Mouse (Mus musculus): ENCODE measurements around the gene Nfkbia. TPM values are rescaled to one million over a fixed set of nuclear protein-coding genes. Genes with fewer than 3 reads are reported as not detected.

Gene Nfkbia
- polyA plus RNA-seq, 1 experiment, result 143 TPM

- peaks cover 18% of the 10 kb centered on the region for H3K4me1 ChIP-seq (ENCODE audit: control insufficient read depth, insufficient read depth, low read length)
- no peak overlapping the region for H3K4me3 ChIP-seq (ENCODE audit: insufficient read depth, low read length)
- TF ChIP-seq CTCF (IDR thresholded peaks at IDR 0.05; ENCODE audit: low read depth, low read length) (no peak), POLR2A (IDR thresholded peaks at IDR 0.05; ENCODE audit: borderline replicate concordance, low read depth, low read length) (no peak)
- no peak overlapping the region for H3K27ac ChIP-seq (ENCODE audit: insufficient read depth, low read depth, low read length)
These were observed 8.9 kb downstream of the Nfkbia start for GRCm38 (mm10) chr12:55483591-55483990.

GRCm38 (mm10) chr12:55482732-55483131, 9.7 kb downstream of the Nfkbia start:
- Histone ChIP-seq H3K4me1 (ENCODE audit: control insufficient read depth, insufficient read depth, low read length) (peaks cover 10% of the 10 kb centered on the region), H3K27ac (ENCODE audit: insufficient read depth, low read depth, low read length) (no peak overlapping the region), H3K4me3 (ENCODE audit: insufficient read depth, low read length) (no peak overlapping the region)
- TF ChIP-seq POLR2A (IDR thresholded peaks at IDR 0.05; ENCODE audit: borderline replicate concordance, low read depth, low read length) (no peak), CTCF (IDR thresholded peaks at IDR 0.05; ENCODE audit: low read depth, low read length) (no peak)

- no peak for TF ChIP-seq CTCF (IDR thresholded peaks at IDR 0.05; ENCODE audit: low read depth, low read length)
- TF ChIP-seq POLR2A (IDR thresholded peaks at IDR 0.05; ENCODE audit: borderline replicate concordance, low read depth, low read length), result no peak
- Histone ChIP-seq H3K4me1 (ENCODE audit: control insufficient read depth, insufficient read depth, low read length) (peaks cover 7% of the 10 kb centered on the region), H3K27ac (ENCODE audit: insufficient read depth, low read depth, low read length) (no peak overlapping the region), H3K4me3 (ENCODE audit: insufficient read depth, low read length) (no peak overlapping the region)
These were observed 10.7 kb downstream of the Nfkbia start for GRCm38 (mm10) chr12:55481739-55482138.

- H3K4me3 ChIP-seq (ENCODE audit: insufficient read depth, low read length), result no peak overlapping the region
- H3K4me1 ChIP-seq (ENCODE audit: control insufficient read depth, insufficient read depth, low read length), result peaks cover 7% of the 10 kb centered on the region
- no peak overlapping the region for H3K27ac ChIP-seq (ENCODE audit: insufficient read depth, low read depth, low read length)
- TF ChIP-seq CTCF (IDR thresholded peaks at IDR 0.05; ENCODE audit: low read depth, low read length), result no peak
- TF ChIP-seq POLR2A (IDR thresholded peaks at IDR 0.05; ENCODE audit: borderline replicate concordance, low read depth, low read length), result no peak
These were observed 11.8 kb downstream of the Nfkbia start for GRCm38 (mm10) chr12:55480471-55481153.

- H3K4me1 ChIP-seq (ENCODE audit: control insufficient read depth, insufficient read depth, low read length), result peaks cover 22% of the 10 kb centered on the region
- TF ChIP-seq CTCF (IDR thresholded peaks at IDR 0.05; ENCODE audit: low read depth, low read length) (no peak), POLR2A (IDR thresholded peaks at IDR 0.05; ENCODE audit: borderline replicate concordance, low read depth, low read length) (no peak)
These were observed 13.5 kb downstream of the Nfkbia start for GRCm38 (mm10) chr12:55478901-55479300.

GRCm38 (mm10) chr12:55474209-55474583, 18.3 kb downstream of the Nfkbia start:
- TF ChIP-seq POLR2A (IDR thresholded peaks at IDR 0.05; ENCODE audit: borderline replicate concordance, low read depth, low read length), result no peak
- TF ChIP-seq CTCF (IDR thresholded peaks at IDR 0.05; ENCODE audit: low read depth, low read length), result no peak
- peaks cover 39% of the 10 kb centered on the region for H3K4me1 ChIP-seq (ENCODE audit: control insufficient read depth, insufficient read depth, low read length)
- peak overlapping the region; percentile 68 for H3K27ac ChIP-seq (ENCODE audit: insufficient read depth, low read depth, low read length)
- peak overlapping the region; percentile 12; the same call in 1 of the 2 replicates for H3K4me3 ChIP-seq (ENCODE audit: insufficient read depth, low read length)

More at GRCm38 (mm10) chr12:55478901-55479300, 13.5 kb downstream of the Nfkbia start:
- Histone ChIP-seq H3K4me3 (ENCODE audit: insufficient read depth, low read length) (no peak overlapping the region), H3K27ac (ENCODE audit: insufficient read depth, low read depth, low read length) (no peak overlapping the region)

GRCm38 (mm10) chr12:55473250-55474208, 18.9 kb downstream of the Nfkbia start:
- peak overlapping the region; percentile 12; the same call in 1 of the 2 replicates for H3K4me3 ChIP-seq (ENCODE audit: insufficient read depth, low read length)
- TF ChIP-seq POLR2A (IDR thresholded peaks at IDR 0.05; ENCODE audit: borderline replicate concordance, low read depth, low read length), result 0 out of 2 replicates have a peak, but pooled peaks have one; percentile 40
- no peak for TF ChIP-seq CTCF (IDR thresholded peaks at IDR 0.05; ENCODE audit: low read depth, low read length)
- H3K4me1 ChIP-seq (ENCODE audit: control insufficient read depth, insufficient read depth, low read length), result peaks cover 42% of the 10 kb centered on the region
- peak overlapping the region; percentile 68 for H3K27ac ChIP-seq (ENCODE audit: insufficient read depth, low read depth, low read length)

- TF ChIP-seq POLR2A (IDR thresholded peaks at IDR 0.05; ENCODE audit: borderline replicate concordance, low read depth, low read length) (no peak), CTCF (IDR thresholded peaks at IDR 0.05; ENCODE audit: low read depth, low read length) (no peak)
- peaks cover 64% of the 10 kb centered on the region for H3K4me1 ChIP-seq (ENCODE audit: control insufficient read depth, insufficient read depth, low read length)
- no peak overlapping the region for H3K4me3 ChIP-seq (ENCODE audit: insufficient read depth, low read length)
- H3K27ac ChIP-seq (ENCODE audit: insufficient read depth, low read depth, low read length), result no peak overlapping the region
These were observed 21.1 kb downstream of the Nfkbia start for GRCm38 (mm10) chr12:55471344-55471743.

GRCm38 (mm10) chr12:55470442-55470841, 22.0 kb downstream of the Nfkbia start:
- TF ChIP-seq POLR2A (IDR thresholded peaks at IDR 0.05; ENCODE audit: borderline replicate concordance, low read depth, low read length) (no peak), CTCF (IDR thresholded peaks at IDR 0.05; ENCODE audit: low read depth, low read length) (no peak)
- Histone ChIP-seq H3K4me1 (ENCODE audit: control insufficient read depth, insufficient read depth, low read length) (peaks cover 66% of the 10 kb centered on the region), H3K4me3 (ENCODE audit: insufficient read depth, low read length) (no peak overlapping the region), H3K27ac (ENCODE audit: insufficient read depth, low read depth, low read length) (no peak overlapping the region)

Data from bone marrow macrophage, adult 2 months (primary cell).